Mouse (Mus musculus) adrenal gland, adult 18-20 months (tissue): ENCODE data around the gene Fam129b. TPM values are rescaled to one million over a fixed set of nuclear protein-coding genes. Genes with fewer than 3 reads are reported as not detected.
"Not testable (repeated sequence)": the region's sequence is repeated elsewhere in the genome, so short reads cannot be mapped to it uniquely, and the experiment has no call there.

ENCODE experiments used
- DNase-seq, 2 experiments: peaks; one replicate each; pipeline ENCODE4 v3.0.0; 2021 to 2022; ENCODE audit warnings: low spot score in 2 of 2
- long read RNA-seq, 2 experiments: library from polyadenylated mRNA; stranded (forward); transcript quantifications; one replicate each; pipeline ENCODE4 v2.0.0; 2021
- total RNA-seq, 2 experiments: library from RNA; stranded (reverse); gene quantifications; 1 replicate in 1 of 2; 2 replicates in 1 of 2; pipeline ENCODE4 v1.2.3; 2021

The Fam129b gene
- total RNA-seq = 10 to 100 TPM; 19.1 to 32.7 TPM
- long read RNA-seq, experiment 1, transcript Fam129b-201 (14 exons, 3,714 nt) = major isoform, 70 of 76 reads
- long read RNA-seq, experiment 1, partial matches to known transcripts = 3 of 76 reads
- long read RNA-seq, experiment 1, other reads (novel, unspliced or antisense) = 3 of 76 reads
- long read RNA-seq, experiment 2, transcript Fam129b-201 (14 exons, 3,714 nt) = major isoform, 54 of 68 reads
- long read RNA-seq, experiment 2, partial matches to known transcripts = 3 of 68 reads
- long read RNA-seq, experiment 2, other reads (novel, unspliced or antisense) = 11 of 68 reads

DNA sequence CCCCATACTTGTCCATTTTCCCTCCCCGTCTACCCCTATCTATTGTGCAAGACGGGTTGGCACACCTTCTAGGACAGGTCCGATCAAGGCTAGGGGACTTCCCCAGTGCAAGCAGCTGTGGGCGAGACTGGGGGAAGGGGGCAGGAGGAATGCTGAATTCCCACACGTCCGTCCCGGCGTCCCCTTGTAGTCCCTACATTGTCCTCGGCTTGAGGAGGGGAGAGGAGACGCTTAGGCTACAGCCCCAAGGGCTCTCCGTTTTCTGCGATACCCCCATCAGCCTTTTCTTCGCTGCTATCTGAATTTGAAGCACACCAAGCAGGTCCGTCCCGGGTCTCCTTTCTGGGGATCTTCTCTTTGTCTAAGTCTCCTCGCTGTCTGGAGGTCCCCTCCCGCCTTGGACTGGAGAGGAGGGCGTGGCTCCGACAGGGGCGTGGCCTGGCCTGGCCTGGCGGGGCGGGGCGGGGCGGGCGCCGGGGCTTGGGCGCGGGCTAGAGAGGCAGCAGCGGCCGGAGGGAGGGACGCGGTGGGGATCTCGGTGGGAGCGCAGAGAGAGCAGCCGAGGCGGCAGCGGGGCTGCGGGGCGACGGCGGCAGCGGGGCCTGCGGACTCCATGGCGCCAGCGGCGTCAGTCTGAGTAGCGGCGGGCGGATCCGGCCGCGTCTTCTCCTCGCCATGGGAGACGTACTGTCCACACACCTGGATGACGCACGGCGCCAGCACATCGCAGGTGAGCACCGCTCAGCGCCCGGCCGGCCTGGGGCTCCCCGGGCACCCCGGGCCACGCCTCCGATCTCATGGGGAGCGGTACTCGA, at the start of gene Fam129b:
Fam129b (plus strand) TSS at position 440 of the 815 bp plus-strand sequence.
- peak; percentile 82 to 86 for DNase-seq

DNA sequence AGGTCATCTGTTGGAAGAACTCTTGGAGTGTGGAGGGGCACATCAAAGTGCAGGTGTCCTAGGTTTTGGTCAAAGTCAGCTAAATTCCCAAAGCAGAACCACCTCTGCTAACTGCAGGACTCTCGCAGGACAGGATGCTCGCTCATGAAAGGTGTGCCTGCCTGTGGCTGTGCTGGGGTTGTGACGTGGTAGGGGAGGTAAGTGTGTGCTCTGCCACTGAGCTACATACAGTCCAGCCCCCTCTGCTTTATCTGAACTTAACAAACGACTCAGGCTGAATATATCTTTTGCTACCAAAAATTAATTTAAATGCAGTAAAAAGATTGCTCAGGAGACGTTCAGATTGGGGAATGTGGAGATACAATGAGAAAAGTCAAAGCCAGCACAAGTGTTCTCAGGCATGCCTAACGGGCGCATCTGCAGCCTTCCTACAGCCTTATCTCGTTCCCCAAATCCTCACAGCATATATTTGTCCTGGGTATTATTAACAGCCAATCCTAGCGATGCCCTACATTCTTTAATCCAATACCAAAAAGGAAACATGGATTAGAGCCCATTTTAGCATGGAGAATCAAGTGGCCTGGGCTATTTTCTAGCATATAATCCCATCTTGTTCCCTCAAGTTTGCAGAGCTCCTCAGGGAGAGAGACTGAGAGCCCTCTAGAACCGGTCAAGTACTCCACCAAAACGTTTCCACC, 46.8 kb upstream of the Fam129b start:
- DNase-seq = no peak

DNA sequence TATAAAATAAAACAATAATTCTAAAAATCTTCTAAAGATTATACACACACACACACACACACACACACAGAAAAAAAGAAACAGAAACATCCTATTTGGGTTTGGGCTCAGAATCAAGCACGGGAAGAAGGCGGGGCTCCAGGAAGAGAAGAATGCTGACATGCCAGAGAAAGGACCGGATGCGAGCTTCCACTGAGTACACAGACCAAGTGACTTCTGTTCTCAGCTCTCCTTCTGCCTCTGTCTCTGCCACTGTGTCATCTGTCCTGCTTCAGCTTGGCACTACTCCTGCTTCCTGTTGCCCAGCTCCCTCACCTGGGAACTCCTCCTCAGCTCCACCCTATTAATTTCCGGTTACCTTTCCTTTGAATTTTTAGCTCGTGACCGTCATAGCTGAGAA, 41.4 kb upstream of the Fam129b start:
- DNase-seq = no peak

DNA sequence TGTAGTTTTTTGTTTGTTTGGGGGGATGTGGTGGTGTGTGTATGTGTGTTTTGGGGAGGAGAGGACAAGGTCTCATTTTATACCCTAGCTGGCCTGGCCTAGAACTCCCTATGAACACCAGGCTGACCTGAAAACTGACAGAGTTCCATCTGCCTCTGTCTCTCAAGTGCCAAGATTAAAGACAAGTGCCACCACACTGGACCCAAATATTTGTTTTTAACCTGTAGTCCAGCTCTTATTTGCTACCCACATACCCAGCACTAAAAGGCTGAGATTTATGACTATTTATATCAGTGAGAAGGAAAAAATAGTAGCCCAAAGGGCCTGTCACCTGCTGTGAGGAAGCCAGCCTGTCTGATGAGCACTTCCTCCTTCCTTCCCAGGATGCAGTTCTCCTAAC, 40.3 kb upstream of the Fam129b start:
- no peak for DNase-seq

DNA sequence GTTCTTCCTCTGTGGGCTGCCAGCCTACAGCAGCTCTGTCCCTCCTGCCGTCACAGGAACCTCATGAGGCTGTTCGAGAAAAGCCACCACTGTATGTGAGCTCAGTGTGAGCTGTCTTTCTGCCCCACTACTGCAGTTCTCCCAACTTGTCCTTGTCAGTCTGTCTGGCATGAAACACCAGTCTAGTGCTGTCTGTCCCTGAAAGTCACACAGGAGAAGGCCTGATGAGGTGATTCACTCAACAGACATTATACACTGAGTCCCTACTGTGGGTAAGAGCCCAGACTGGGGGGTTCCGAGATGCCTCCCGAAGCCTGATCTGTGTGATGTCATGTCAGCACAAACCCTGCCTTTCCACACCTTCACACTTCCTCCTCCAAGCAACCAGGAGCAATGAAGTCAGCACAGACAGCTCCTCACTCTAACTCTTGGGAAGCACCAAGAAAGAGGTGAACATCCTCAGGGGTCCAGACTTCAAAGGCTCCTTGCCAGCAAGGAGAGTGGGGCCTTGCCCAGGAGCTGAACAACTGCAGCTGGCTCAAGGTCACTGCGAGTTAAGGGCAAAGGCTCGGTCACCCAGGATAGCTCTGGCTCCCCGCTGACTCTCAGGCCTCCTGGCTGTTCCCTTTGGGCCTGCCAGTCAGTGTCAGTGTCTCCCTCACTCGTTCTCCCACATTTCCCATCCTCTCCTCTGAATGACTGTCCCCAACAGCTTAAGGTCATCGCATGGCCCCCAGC, 37.6 kb upstream of the Fam129b start:
- DNase-seq = no peak

DNA sequence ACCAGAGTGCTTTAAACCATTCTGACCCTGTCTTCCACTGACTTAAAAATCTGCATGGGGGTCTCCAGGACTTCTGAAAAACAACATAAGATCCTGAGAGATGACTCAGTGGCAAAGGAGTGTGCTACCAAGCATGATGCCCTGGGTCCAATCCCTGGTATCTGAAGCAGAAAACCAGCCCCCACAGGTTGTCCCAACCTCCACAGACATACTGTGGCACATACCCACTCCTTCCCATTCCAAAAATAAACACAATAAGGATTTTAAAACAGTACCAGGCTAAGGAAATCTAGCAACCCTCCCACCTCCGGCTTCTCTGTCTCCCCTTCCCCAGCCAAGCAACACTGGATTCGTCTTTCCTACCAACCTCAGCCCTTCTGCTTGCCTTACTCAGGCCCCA, 36.7 kb upstream of the Fam129b start:
- DNase-seq = no peak

DNA sequence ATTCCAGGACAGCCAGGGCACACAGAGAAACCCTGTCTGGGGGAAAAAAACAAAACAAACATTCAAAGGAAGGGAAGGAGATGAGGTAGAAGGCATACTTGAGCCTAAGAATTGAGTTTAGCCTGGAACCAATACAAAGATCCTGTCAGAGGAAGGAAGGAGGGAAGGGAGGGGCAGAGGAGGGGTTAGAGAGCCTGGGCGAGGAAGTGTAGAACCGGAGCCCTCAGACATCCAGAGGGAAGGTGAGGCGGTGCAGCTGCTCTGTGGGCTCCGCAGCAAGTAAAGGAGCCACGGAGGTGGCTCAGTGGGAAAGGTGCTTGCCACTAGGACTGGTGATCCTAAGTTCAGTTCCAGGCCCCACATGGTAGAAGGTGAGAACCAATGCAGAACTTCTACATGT, 34.8 kb upstream of the Fam129b start:
- DNase-seq = no peak

DNA sequence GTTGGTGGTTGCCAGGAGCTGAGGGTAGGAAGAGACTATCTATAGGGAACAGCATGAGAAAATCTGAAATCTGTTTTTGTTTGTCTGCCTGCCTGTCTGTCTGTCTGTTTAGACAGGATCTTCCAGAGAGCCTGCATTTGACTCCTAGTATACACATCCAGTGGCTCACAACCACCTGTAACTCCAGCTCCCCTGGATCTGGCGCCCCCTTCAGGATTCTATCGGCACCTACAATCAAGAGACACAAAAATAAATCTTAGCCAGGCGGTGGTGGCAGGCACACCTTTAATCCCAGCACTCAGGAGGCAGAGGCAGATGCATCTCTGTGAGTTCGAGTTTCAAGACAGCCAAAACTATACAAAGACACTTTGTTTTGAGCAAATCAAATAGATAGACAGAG, 33.4 kb upstream of the Fam129b start:
- DNase-seq = no peak

DNA sequence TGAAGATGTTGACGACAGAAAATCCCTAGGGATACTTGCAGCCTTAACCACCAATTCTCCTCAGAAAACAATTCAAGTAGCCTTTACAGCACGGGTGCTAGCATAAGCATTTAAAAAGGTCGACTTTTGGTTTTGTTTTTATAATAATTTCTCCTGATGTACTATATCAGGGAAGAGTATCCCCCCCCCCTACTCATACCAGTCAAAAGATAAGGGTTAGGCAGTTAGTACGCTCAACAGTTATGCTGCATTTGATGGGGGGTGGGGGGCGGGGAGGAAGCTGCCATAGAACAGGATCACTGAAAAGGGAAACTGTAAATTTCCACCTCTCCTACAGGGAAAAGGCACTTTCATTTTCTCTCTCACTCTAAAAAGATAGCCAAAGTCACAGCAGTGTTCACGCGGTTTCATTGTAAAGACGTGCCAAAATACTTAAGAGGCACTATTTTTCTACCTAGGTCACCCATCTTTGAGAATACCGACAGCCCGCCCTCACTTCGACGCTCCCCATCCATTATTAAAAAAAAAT, 30.3 kb upstream of the Fam129b start:
- no peak for DNase-seq

DNA sequence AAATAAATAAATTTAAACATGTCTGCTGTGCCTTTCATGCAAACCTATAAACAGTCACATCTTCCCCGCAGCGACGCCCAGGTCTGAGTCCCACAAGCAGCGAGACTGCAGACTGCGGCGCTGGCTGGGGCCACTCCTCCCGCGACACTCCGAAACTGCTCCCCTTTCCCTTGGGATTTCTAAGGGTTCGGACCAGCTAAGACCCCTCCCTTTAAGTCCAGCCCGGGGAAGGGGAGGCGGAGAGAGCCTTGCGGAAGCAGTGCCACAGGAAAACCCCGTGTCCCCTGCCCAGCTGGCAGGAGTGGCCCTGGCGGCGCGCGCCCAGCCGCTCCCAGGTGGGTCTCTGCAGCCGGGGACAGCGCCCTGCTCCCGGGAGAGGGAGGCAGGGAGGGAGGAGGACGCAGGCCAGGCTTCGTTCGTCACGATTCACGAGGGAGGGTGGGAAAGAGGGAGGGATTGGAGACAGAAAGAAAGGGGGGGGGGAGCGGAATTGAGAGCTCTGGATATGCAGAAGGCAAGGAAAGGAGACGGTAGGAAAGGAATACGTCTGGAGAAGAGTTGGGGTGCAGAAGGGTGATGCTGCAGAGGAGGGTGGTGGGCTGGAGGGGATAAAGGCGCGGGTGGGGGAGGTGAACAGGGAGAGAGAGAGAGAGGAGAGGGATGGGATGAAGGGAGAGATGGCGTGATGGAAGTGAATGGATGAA, 29.7 kb upstream of the Fam129b start:
- DNase-seq = peak; percentile 46 to 58

DNA sequence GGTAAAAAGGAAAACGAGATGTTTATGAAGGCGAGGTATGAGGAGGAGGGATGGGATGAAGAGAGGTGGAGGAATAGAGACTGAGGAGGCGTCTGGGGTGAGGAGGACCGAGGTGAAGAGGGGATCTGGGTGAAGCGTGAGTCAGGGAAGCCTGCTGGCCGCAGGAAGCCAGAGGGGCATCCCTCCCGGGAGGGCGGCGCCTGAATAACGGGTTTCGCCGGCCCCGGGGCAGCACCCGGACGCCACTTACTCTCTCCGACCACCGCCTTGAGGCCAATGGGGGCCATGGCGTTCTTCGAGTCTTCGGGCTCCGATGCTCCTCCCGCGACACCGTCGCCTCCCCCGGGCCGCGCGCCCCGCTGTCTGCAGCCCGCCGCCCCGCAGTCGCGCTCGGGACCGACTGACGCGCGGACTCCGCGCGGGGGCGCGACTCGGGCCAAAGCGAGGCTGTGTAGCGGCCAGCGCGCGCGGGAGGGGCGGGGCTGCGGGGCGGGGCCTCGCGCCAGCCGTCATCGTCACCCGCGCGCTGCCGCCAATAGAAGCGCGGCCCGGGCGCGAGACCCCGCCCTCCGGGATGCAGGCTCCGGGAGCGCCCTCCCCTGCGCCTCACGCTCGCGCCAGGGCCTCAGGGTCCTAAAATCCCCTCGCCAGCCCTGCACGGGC, 29.0 kb upstream of the Fam129b start, which contains the start of gene Stxbp1:
Stxbp1 (minus strand) TSS at position 441 of the 663 bp plus-strand sequence.
- DNase-seq = peak; percentile 87 to 90

DNA sequence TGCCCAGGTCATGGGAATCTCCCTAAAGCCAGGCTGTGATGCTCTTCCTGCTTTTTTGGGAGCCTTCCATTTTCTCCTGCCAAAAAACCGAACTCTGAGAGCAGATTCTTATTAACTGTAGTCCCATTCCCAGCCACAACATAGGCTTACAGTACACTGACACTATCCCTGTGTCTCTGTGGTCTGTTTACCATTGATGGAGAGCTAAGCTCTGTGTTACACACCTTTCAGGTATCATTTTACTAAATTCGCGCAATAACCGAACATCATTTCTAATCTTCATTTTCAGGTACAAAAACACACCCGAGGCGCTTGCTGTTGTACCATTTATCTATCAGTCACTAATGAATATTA, 28.5 kb upstream of the Fam129b start:
- no peak for DNase-seq

DNA sequence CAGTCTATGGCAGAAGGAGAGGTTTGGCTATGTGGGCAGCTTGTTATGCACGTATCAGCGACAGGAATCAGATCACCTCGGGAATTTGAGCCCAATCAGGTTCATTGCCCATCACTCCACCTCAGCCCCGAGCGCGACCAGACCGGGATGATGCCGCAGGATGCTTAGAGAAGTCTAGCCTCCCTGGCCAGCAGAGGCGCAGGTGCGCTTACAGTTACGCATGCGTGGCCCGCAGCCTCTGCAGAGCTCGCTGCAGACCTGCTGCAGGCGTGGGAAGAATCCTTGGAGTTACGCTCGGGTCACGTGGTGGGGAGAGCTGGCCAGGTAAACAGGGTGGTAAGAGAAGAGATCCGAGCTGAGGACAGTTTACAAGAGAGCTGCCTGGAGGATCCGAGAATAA, 23.8 kb upstream of the Fam129b start:
- no peak for DNase-seq

DNA sequence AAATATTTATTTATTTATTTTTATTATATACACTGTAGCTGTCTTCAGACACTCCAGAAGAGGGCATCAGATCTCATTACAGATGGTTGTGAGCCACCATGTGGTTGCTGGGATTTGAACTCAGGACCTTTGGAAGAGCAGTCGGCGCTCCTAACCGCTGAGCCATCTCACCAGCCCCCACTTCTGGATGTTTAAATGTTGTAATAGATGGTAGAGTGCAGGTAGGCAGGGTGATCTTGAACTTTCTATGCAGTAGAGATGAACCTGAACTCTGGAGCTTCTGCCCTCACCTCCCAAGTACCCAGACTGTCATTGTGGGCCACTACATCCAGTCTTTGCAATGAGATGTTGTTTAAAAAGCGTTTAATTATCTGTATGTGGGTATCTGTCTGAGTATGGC, 22.2 kb upstream of the Fam129b start:
- not testable (repeated sequence) for DNase-seq

DNA sequence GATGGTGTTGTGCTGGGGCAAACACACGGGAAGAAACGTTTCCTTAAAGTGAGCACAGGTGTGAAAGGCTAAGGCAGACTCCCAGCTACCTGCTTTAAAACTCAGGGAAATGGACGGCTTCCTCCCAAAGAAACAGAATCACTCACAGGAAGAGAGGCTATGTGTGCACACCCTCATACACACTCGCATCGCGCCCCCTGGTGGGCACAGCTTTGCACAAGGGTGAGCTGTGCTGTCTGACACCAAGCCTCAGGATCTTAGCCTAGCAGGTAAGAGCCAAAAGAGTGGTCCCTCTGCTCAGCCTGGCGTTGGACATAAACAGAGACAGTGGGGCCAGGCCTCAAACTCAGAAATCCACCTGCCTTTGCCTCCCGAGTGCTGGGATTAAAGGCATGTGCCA, 21.7 kb upstream of the Fam129b start:
- DNase-seq = peak; percentile 92 to 94

DNA sequence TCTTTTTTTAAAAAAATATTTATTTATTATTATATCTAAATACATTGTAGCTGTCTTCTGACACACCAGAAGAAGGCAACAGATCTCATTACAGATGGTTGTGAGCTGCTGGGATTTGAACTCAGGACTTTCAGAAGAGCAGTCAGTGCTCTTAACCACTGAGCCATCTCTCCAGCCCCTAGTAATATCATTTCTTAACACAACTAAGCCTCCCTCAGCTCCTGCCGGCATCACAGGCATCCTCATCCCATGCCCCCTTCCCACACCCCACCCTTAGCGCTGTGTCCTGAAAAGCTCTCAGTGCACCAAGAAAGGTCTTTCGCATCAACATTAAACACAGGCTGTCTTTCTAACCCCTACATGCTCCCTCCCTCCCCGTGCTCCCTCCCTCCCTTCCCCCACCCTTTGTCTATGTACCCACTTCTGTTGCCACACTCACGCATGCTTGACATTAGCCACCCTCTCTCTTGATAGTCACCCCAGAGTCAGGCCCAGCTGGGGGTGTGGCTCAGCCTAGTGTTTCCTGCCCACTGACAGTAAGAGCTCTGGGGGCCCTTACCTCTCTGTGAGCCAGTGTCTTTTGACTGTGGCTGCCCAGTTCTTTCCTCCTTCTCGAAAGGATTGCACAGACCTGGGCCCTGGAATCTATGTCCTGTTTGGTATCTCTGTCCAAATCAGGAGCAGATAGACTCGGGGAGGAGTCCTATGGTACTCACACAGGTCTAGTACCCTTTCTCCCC, 20.7 kb upstream of the Fam129b start:
- DNase-seq = no peak

DNA sequence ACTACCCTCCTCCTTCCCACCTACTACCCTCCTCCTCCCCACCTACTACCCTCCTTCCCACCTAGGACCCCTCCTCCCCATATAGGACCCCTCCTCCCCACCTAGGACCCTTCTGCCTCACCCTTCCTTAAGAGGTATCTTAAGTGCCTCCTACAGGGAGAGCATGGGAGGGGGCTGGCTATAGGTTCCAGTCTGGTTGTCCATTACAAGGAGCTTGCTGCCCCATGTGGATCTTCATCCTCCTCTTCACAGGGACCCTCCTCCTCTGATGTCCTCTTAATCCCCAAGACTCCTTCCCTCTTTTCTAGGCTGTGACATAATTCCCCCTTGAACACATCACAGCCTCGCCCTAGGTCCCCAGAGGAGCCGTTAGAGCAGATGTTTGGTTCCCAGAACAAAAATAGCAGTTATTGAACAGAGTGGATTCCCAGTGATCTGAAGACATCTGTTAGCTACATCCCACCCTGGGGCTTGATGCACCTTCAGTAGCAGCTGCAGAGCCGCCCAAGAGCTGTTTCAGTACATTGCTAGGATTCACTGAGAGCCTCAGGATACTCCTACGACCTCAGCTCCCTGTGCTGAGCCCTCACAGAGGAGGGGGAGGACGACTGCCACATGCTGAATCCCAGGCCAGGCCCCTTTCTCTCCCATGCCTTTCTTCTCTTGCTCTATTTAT, 20.0 kb upstream of the Fam129b start:
- DNase-seq = no peak

DNA sequence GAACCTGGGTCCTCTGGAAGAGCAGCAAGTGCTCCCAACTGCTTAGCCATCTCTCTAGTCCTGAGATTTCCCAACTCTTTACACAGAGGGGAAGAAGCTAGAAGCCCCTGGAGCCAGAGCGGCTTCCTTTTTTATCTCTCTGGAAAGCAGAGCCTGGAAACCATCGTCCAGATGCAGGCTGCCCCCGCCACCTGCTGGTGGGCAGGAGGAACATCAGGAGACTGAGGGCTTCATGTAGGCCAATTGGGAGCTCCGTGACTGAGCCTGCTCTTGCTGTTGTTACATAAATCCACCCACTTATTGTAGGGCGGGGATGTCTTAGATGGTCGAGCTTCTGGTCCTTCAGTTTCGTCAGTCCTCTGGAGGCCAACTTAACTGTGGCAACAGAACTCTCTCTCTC, 18.3 kb upstream of the Fam129b start:
- DNase-seq = peak; percentile 64 to 81
